Mouse (Mus musculus) liver, postnatal 0 days (tissue): ENCODE results near the gene Cyp3a16.

Experiments used
- CTCF ChIP-seq: sonication (generic); IDR thresholded peaks from 2 replicates; pipeline ENCODE4 v1.5.1; 2016; ENCODE audit warnings: antibody characterized with exemption, low read depth
- EP300 ChIP-seq: IDR thresholded peaks from 2 replicates; pipeline ENCODE4 v1.6.1; 2016; ENCODE audit warnings: antibody characterized with exemption, low read depth, mild to moderate bottlenecking

- TF ChIP-seq CTCF, result no peak
- TF ChIP-seq EP300, result no peak
Measured at GRCm38 (mm10) chr5:145490300-145490699, 20.8 kb upstream of the Cyp3a16 start.
